Mouse (Mus musculus): ENCODE measurements around the gene Arl16.

GRCm38 (mm10) chr11:120506899-120507298 lies 39.5 kb upstream of the Arl16 start:
- peak; percentile 62 for TF ChIP-seq CTCF (IDR thresholded peaks at IDR 0.05; ENCODE audit: low read depth)
- no peak for TF ChIP-seq EP300 (IDR thresholded peaks at IDR 0.05; ENCODE audit: low read depth)

All from liver, embryonic 14.5 days (tissue).